Mouse (Mus musculus) colon, adult 2 months (tissue): Measurements from ENCODE around the gene Serpinb9d. TPM values are rescaled to one million over a fixed set of nuclear protein-coding genes. Genes with fewer than 3 reads are reported as not detected.

Experiments
- polyA plus RNA-seq: library from polyadenylated mRNA; depleted of rRNA; stranded (reverse); fragments of >200 nt; gene quantifications from 2 replicates; pipeline ENCODE4 v1.2.3, GENCODE M21; 2012; rRNA removed

Serpinb9d gene
- polyA plus RNA-seq: not detected in 2 replicates

DNA sequence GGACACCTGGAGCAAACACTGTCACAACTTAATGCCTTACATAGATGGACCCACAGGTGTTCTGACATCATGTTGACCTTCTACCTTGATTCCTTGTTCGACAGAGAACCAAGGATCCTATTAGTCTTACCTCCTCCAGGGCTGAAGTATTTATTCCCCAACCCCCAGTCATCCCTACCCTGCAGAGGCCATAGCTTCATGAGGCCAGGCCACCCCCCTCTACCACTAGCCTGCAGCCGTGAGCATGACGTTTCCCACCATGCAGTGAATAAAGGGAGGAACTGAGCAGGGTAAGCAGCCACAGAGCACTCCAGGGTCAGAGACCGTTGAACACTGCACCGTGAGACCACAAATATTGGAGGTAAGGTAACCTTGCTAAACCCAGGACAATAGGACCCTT lies at the start of gene Serpinb9d:
Serpinb9d (plus strand) TSS at position 301 of the 400 bp plus-strand sequence.

DNA sequence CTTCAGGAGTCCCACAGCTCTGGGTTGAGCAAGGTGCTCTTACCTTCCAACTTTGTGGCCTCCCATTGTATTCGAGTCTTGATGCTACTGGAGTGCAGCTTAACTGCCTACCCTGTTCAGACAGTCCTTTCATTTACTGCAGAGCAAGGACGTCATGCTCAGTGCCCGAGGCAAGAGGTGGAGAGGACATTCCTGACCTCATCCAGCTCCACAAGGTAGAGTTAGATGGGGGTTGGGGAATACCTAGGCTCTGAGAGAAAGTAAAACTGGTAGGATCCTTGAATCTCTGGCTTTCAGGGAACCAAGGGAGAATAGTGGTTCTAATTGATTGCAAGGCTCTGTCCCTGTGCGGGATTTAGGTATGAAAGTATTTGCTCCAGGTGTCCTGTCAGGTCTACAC lies 33.1 kb upstream of the Serpinb9d start, which contains the start of gene Serpinb9c:
Serpinb9c (minus strand) TSS at position 101 of the 400 bp plus-strand sequence.

DNA sequence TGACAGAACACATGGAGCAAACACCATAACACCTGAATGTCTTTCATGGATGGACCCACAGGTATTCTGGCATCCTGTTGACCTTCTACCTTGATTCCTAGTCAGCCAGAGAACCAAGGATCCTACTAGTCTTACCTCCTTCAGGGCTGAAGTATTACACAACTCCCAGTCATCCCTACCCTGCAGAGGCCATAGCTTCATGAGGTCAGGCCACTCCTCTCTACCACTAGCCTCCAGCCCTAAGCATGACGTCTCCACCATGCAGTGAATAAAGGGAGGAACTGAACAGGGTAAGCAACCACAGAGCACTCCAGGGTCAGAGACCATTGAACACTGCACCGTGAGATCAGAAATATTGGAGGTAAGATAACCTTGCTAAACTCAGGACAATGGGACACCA lies 56.6 kb downstream of the Serpinb9d start, which contains the start of gene Serpinb9e:
Serpinb9e (plus strand) TSS at position 301 of the 400 bp plus-strand sequence.

Other genes with a start within 250 kb of the Serpinb9d start
- 0.78 and 0.90 TPM in 2 replicates for gene Serpinb6b, start 227.8 kb upstream of the Serpinb9d start, polyA plus RNA-seq
- gene Serpinb9, start 189.7 kb upstream of the Serpinb9d start, polyA plus RNA-seq: 0.93 and 1.2 TPM in 2 replicates
- not detected in 2 replicates for gene Serpinb9b, start 165.5 kb upstream of the Serpinb9d start, polyA plus RNA-seq
- gene Serpinb1b, start 114.4 kb upstream of the Serpinb9d start, polyA plus RNA-seq: not detected in 2 replicates
- not detected in 2 replicates for gene Serpinb9c, start 33.2 kb upstream of the Serpinb9d start, polyA plus RNA-seq
- not detected in 2 replicates for gene Serpinb9e, start 56.7 kb downstream of the Serpinb9d start, polyA plus RNA-seq
- not detected in 2 replicates for gene Serpinb9f, start 131.1 kb downstream of the Serpinb9d start, polyA plus RNA-seq
- not detected in 2 replicates for gene Gm11397, start 202.8 kb downstream of the Serpinb9d start, polyA plus RNA-seq